Mouse (Mus musculus) heart, embryonic 15.5 days (tissue): ENCODE measurements around the gene Ttc38. TPM values are rescaled to one million over a fixed set of nuclear protein-coding genes. Genes with fewer than 3 reads are reported as not detected.

Experiments
- ATAC-seq: fragments of 200-750 bp; cut with Nextera tagmentation; replicated peaks from 2 replicates; pipeline ENCODE4 v1.8.0; 2017; ENCODE audit warnings: low read depth, moderate TSS enrichment; ENCODE audit not compliant: insufficient number of reproducible peaks, insufficient read depth, low FRiP score
- H3K27ac ChIP-seq: fragments of 300-500 bp; sonication (generic); 2 replicates; pipeline ENCODE4 v1.5.1; 2015; ENCODE audit warnings: mild to moderate bottlenecking, inconsistent platforms
- H3K27me3 ChIP-seq: fragments of 300-500 bp; sonication (generic); 2 replicates; pipeline ENCODE4 v1.6.1; 2015; ENCODE audit warnings: inconsistent platforms
- H3K36me3 ChIP-seq: fragments of 300-500 bp; sonication (generic); 2 replicates; pipeline ENCODE4 v1.6.1; 2015; ENCODE audit warnings: mild to moderate bottlenecking, inconsistent platforms
- H3K4me1 ChIP-seq: fragments of 300-500 bp; sonication (generic); replicated peaks from 2 replicates; pipeline ENCODE4 v1.6.1; 2015; ENCODE audit warnings: inconsistent platforms
- H3K4me2 ChIP-seq: fragments of 300-500 bp; sonication (generic); 2 replicates; pipeline ENCODE4 v1.6.1; 2015; ENCODE audit warnings: inconsistent platforms, mild to moderate bottlenecking, moderate library complexity
- H3K4me3 ChIP-seq: fragments of 300-500 bp; sonication (generic); 2 replicates; pipeline ENCODE4 v1.5.1; 2015; ENCODE audit warnings: mild to moderate bottlenecking, inconsistent platforms
- H3K9ac ChIP-seq: fragments of 300-500 bp; sonication (generic); 2 replicates; pipeline ENCODE4 v1.6.1; 2015; ENCODE audit warnings: mild to moderate bottlenecking, inconsistent platforms
- H3K9me3 ChIP-seq: fragments of 300-500 bp; sonication (generic); replicated peaks from 2 replicates; pipeline ENCODE4 v1.6.1; 2016; ENCODE audit warnings: inconsistent platforms
- WGBS: fragments of 180-500 bp; shearing (Covaris S2); methylation state at CpG from one replicate; pipeline ENCODE4 v1.1.7; 2015; ENCODE audit warnings: mixed read lengths; 5-methylcytosine and 5-hydroxymethylcytosine counted together
- polyA plus RNA-seq: library from polyadenylated mRNA; unstranded; fragments of >200 nt; fragmentation: Nextera tagmentation; extraction: Ambion mirVana; gene quantifications from 2 replicates; pipeline ENCODE4 v1.2.1, GENCODE M21; 2015

Gene Ttc38
- polyA plus RNA-seq, 1 experiment from 2014 or later: 4.1 TPM

GRCm38 (mm10) chr15:85806886-85807285 lies 25.2 kb upstream of the Ttc38 start:
- no peak overlapping the region for H3K9ac ChIP-seq
- 53% methylated on average over 4 of the region's 4 CpGs for WGBS
- H3K4me3 ChIP-seq: no peak overlapping the region
- no peak for ATAC-seq
- no peak overlapping the region for H3K4me2 ChIP-seq
- no peaks in the 10 kb centered on the region for H3K27me3 ChIP-seq
- H3K36me3 ChIP-seq: no peaks in the 10 kb centered on the region
- no peaks in the 10 kb centered on the region for H3K9me3 ChIP-seq
- H3K4me1 ChIP-seq: peaks cover 29% of the 10 kb centered on the region
- no peak overlapping the region for H3K27ac ChIP-seq

- no peak overlapping the region for H3K27ac ChIP-seq
- H3K4me2 ChIP-seq: no peak overlapping the region
- H3K36me3 ChIP-seq: no peaks in the 10 kb centered on the region
- WGBS: 80% methylated on average over 4 of the region's 4 CpGs
- no peaks in the 10 kb centered on the region for H3K9me3 ChIP-seq
- H3K9ac ChIP-seq: no peak overlapping the region
- ATAC-seq: no peak
- no peaks in the 10 kb centered on the region for H3K27me3 ChIP-seq
- peaks cover 29% of the 10 kb centered on the region for H3K4me1 ChIP-seq
- no peak overlapping the region for H3K4me3 ChIP-seq
Observed at GRCm38 (mm10) chr15:85807404-85807803, 24.7 kb upstream of the Ttc38 start.

- Histone ChIP-seq H3K4me2 (no peak overlapping the region), H3K4me1 (peaks cover 25% of the 10 kb centered on the region), H3K36me3 (no peaks in the 10 kb centered on the region), H3K9me3 (no peaks in the 10 kb centered on the region), H3K9ac (no peak overlapping the region), H3K27ac (no peak overlapping the region), H3K4me3 (no peak overlapping the region), H3K27me3 (no peaks in the 10 kb centered on the region)
- 79% methylated on average over 6 of the region's 6 CpGs for WGBS
- no peak for ATAC-seq
Observed at GRCm38 (mm10) chr15:85808031-85808430, 24.1 kb upstream of the Ttc38 start.

GRCm38 (mm10) chr15:85808434-85808833 lies 23.7 kb upstream of the Ttc38 start:
- no peaks in the 10 kb centered on the region for H3K36me3 ChIP-seq
- ATAC-seq: no peak
- no peaks in the 10 kb centered on the region for H3K27me3 ChIP-seq
- 55% methylated on average over 8 of the region's 8 CpGs for WGBS
- H3K27ac ChIP-seq: no peak overlapping the region
- no peaks in the 10 kb centered on the region for H3K9me3 ChIP-seq
- peaks cover 21% of the 10 kb centered on the region for H3K4me1 ChIP-seq
- H3K4me2 ChIP-seq: no peak overlapping the region
- H3K4me3 ChIP-seq: no peak overlapping the region
- H3K9ac ChIP-seq: no peak overlapping the region

- no peak overlapping the region for H3K27ac ChIP-seq
- no peaks in the 10 kb centered on the region for H3K36me3 ChIP-seq
- H3K9ac ChIP-seq: no peak overlapping the region
- no peaks in the 10 kb centered on the region for H3K9me3 ChIP-seq
- no peaks in the 10 kb centered on the region for H3K27me3 ChIP-seq
- WGBS: 83% methylated on average over 12 of the region's 12 CpGs
- H3K4me3 ChIP-seq: no peak overlapping the region
- peaks cover 19% of the 10 kb centered on the region for H3K4me1 ChIP-seq
- H3K4me2 ChIP-seq: no peak overlapping the region
- ATAC-seq: no peak
Observed at GRCm38 (mm10) chr15:85809091-85809490, 23.0 kb upstream of the Ttc38 start.

GRCm38 (mm10) chr15:85810462-85810805 lies 21.7 kb upstream of the Ttc38 start:
- H3K9me3 ChIP-seq: no peaks in the 10 kb centered on the region
- WGBS: 33% methylated on average over 5 of the region's 5 CpGs
- no peaks in the 10 kb centered on the region for H3K27me3 ChIP-seq
- peak overlapping the region; percentile 97 for H3K27ac ChIP-seq
- no peaks in the 10 kb centered on the region for H3K36me3 ChIP-seq
- peaks cover 19% of the 10 kb centered on the region for H3K4me1 ChIP-seq
- peak overlapping the region; percentile 78 for H3K4me2 ChIP-seq
- H3K4me3 ChIP-seq: peak overlapping the region; percentile 65
- no peak for ATAC-seq
- peak overlapping the region; percentile 73; the same call in 1 of the 2 replicates for H3K9ac ChIP-seq

GRCm38 (mm10) chr15:85810806-85811521 lies 21.1 kb upstream of the Ttc38 start:
- H3K9ac ChIP-seq: peak overlapping the region; percentile 73
- H3K9me3 ChIP-seq: no peaks in the 10 kb centered on the region
- H3K4me3 ChIP-seq: peak overlapping the region; percentile 65
- H3K4me2 ChIP-seq: peak overlapping the region; percentile 78
- peak overlapping the region; percentile 97 for H3K27ac ChIP-seq
- no peaks in the 10 kb centered on the region for H3K36me3 ChIP-seq
- WGBS: 2% methylated on average over 36 of the region's 36 CpGs
- ATAC-seq: peak; percentile 85
- H3K27me3 ChIP-seq: no peaks in the 10 kb centered on the region
- H3K4me1 ChIP-seq: peaks cover 19% of the 10 kb centered on the region

GRCm38 (mm10) chr15:85811535-85812277 lies 20.4 kb upstream of the Ttc38 start, which contains the start of gene Cdpf1:
TSS of gene Cdpf1 (minus strand) at chr15:85811697.
- ATAC-seq: peak; percentile 93
- H3K9me3 ChIP-seq: no peaks in the 10 kb centered on the region
- no peaks in the 10 kb centered on the region for H3K27me3 ChIP-seq
- WGBS: 1% methylated on average over 36 of the region's 36 CpGs
- H3K4me2 ChIP-seq: peak within 1 kb of the TSS; percentile 78
- peak within 1 kb of the TSS; percentile 97 for H3K27ac ChIP-seq
- H3K9ac ChIP-seq: peak within 1 kb of the TSS; percentile 73
- H3K4me1 ChIP-seq: peaks cover 19% of the 10 kb centered on the region
- H3K4me3 ChIP-seq: peak within 1 kb of the TSS; percentile 65
- H3K36me3 ChIP-seq: no peaks in the 10 kb centered on the region

- Histone ChIP-seq H3K9me3 (no peaks in the 10 kb centered on the region), H3K36me3 (no peaks in the 10 kb centered on the region), H3K4me2 (no peak overlapping the region), H3K4me1 (peaks cover 19% of the 10 kb centered on the region), H3K27me3 (no peaks in the 10 kb centered on the region), H3K9ac (no peak overlapping the region), H3K27ac (no peak overlapping the region), H3K4me3 (no peak overlapping the region)
- 55% methylated on average over 10 of the region's 10 CpGs for WGBS
- ATAC-seq: no peak
Observed at GRCm38 (mm10) chr15:85813428-85813827, 18.7 kb upstream of the Ttc38 start.

- 2% methylated on average over 64 of the region's 65 CpGs for WGBS
- Histone ChIP-seq H3K4me2 (peak within 1 kb of the TSS; percentile 96), H3K36me3 (no peaks in the 10 kb centered on the region), H3K4me3 (peak within 1 kb of the TSS; percentile 58), H3K27ac (no peak within 1 kb of the TSS), H3K4me1 (peaks cover 14% of the 10 kb centered on the region), H3K27me3 (peaks cover 23% of the 10 kb centered on the region), H3K9ac (peak within 1 kb of the TSS; percentile 75), H3K9me3 (no peaks in the 10 kb centered on the region)
- peak; percentile 66 for ATAC-seq
Observed at GRCm38 (mm10) chr15:85821203-85822010, 10.7 kb upstream of the Ttc38 start, which contains the start of gene Pkdrej. TSS of gene Pkdrej (minus strand) at chr15:85821734.

GRCm38 (mm10) chr15:85822011-85822359 lies 10.1 kb upstream of the Ttc38 start:
- peaks cover 23% of the 10 kb centered on the region for H3K27me3 ChIP-seq
- peak overlapping the region; percentile 58 for H3K4me3 ChIP-seq
- H3K36me3 ChIP-seq: no peaks in the 10 kb centered on the region
- H3K4me1 ChIP-seq: peaks cover 14% of the 10 kb centered on the region
- peak overlapping the region; percentile 96 for H3K4me2 ChIP-seq
- H3K27ac ChIP-seq: no peak overlapping the region
- no peaks in the 10 kb centered on the region for H3K9me3 ChIP-seq
- WGBS: 26% methylated on average over 4 of the region's 4 CpGs
- H3K9ac ChIP-seq: peak overlapping the region; percentile 75
- peak; percentile 31; the same call in 1 of the 2 replicates for ATAC-seq
